Mouse (Mus musculus): Measurements from ENCODE around the gene Kctd13.
"Not testable (repeated sequence)": the region's sequence is repeated elsewhere in the genome, so short reads cannot be mapped to it uniquely, and the experiment has no call there.

Gene Kctd13

GRCm38 (mm10) chr7:126928384-126929037, at the start of gene Kctd13:
Kctd13 (plus strand) TSS chr7:126928879.
- peak; percentile 95 for DNase-seq (ENCODE audit: low read depth, low spot score)

GRCm38 (mm10) chr7:126881040-126881439, 47.6 kb upstream of the Kctd13 start:
- no peak for DNase-seq (ENCODE audit: low read depth, low spot score)

- peak; percentile 51 for DNase-seq (ENCODE audit: low read depth, low spot score)
Observed at GRCm38 (mm10) chr7:126883731-126884181, 44.9 kb upstream of the Kctd13 start.

GRCm38 (mm10) chr7:126884286-126885164, 44.2 kb upstream of the Kctd13 start, which contains the start of gene Taok2:
Taok2 (minus strand) TSS chr7:126884703.
- peak; percentile 98 for DNase-seq (ENCODE audit: low read depth, low spot score)

GRCm38 (mm10) chr7:126887281-126887680, 41.4 kb upstream of the Kctd13 start:
- DNase-seq (ENCODE audit: low read depth, low spot score) = peak; percentile 90

GRCm38 (mm10) chr7:126888852-126889251, 39.8 kb upstream of the Kctd13 start:
- DNase-seq (ENCODE audit: low read depth, low spot score) = peak; percentile 72

GRCm38 (mm10) chr7:126896912-126897311, 31.8 kb upstream of the Kctd13 start:
- DNase-seq (ENCODE audit: low read depth, low spot score) = no peak

GRCm38 (mm10) chr7:126897390-126898101, 31.1 kb upstream of the Kctd13 start:
- peak; percentile 77 for DNase-seq (ENCODE audit: low read depth, low spot score)

GRCm38 (mm10) chr7:126898102-126898990, 30.3 kb upstream of the Kctd13 start:
- DNase-seq (ENCODE audit: low read depth, low spot score) = peak; percentile 94

GRCm38 (mm10) chr7:126899781-126900180, 28.9 kb upstream of the Kctd13 start:
- DNase-seq (ENCODE audit: low read depth, low spot score) = not testable (repeated sequence)

- no peak for DNase-seq (ENCODE audit: low read depth, low spot score)
Observed at GRCm38 (mm10) chr7:126905590-126905989, 23.1 kb upstream of the Kctd13 start.

GRCm38 (mm10) chr7:126914844-126915243, 13.8 kb upstream of the Kctd13 start:
- no peak for DNase-seq (ENCODE audit: low read depth, low spot score)

- not testable (repeated sequence) for DNase-seq (ENCODE audit: low read depth, low spot score)
Observed at GRCm38 (mm10) chr7:126918356-126918755, 10.3 kb upstream of the Kctd13 start.

GRCm38 (mm10) chr7:126919973-126920372, 8.7 kb upstream of the Kctd13 start:
- DNase-seq (ENCODE audit: low read depth, low spot score) = no peak

- no peak for DNase-seq (ENCODE audit: low read depth, low spot score)
Observed at GRCm38 (mm10) chr7:126921563-126921962, 7.1 kb upstream of the Kctd13 start.

GRCm38 (mm10) chr7:126922624-126923060, 6.0 kb upstream of the Kctd13 start, which contains the start of gene Tmem219:
Tmem219 (minus strand) TSS chr7:126922917.
- no peak for DNase-seq (ENCODE audit: low read depth, low spot score)

- DNase-seq (ENCODE audit: low read depth, low spot score) = no peak
Observed at GRCm38 (mm10) chr7:126923999-126924398, 4.7 kb upstream of the Kctd13 start.

- no peak for DNase-seq (ENCODE audit: low read depth, low spot score)
Observed at GRCm38 (mm10) chr7:126926299-126926698, 2.4 kb upstream of the Kctd13 start.

- no peak for DNase-seq (ENCODE audit: low read depth, low spot score)
Observed at GRCm38 (mm10) chr7:126929046-126929445, 367 bp downstream of the Kctd13 start.

GRCm38 (mm10) chr7:126932652-126933051, 4.0 kb downstream of the Kctd13 start:
- no peak for DNase-seq (ENCODE audit: low read depth, low spot score)

GRCm38 (mm10) chr7:126941171-126941570, 12.5 kb downstream of the Kctd13 start:
- peak; percentile 52 for DNase-seq (ENCODE audit: low read depth, low spot score)
